Mouse (Mus musculus) forebrain, postnatal 0 days (tissue): ENCODE results near the gene Tmem161a. TPM values are rescaled to one million over a fixed set of nuclear protein-coding genes. Genes with fewer than 3 reads are reported as not detected.
A peak's percentile ranks its signal among the peaks of the same experiment; 100 is the strongest.

ENCODE experiments used
- ATAC-seq: fragments of 200-750 bp; cut with Nextera tagmentation; 2 replicates; pipeline ENCODE4 v1.8.0; 2017; ENCODE audit warnings: mild to moderate bottlenecking, moderate library complexity
- DNase-seq: peaks from one replicate; pipeline ENCODE4 v3.0.0-alpha.2; 2015
- H3K27ac ChIP-seq: fragments of 300-500 bp; sonication (generic); 2 replicates; pipeline ENCODE4 v1.5.1; 2014; ENCODE audit warnings: low read depth, mild to moderate bottlenecking, antibody characterized with exemption, low read length, moderate library complexity, mixed read lengths
- H3K27me3 ChIP-seq: fragments of 300-500 bp; sonication (generic); 2 replicates; pipeline ENCODE4 v1.6.1; 2014; ENCODE audit warnings: mild to moderate bottlenecking, low read length, mixed read lengths; ENCODE audit not compliant: insufficient read depth
- H3K36me3 ChIP-seq: fragments of 300-500 bp; sonication (generic); 2 replicates; pipeline ENCODE4 v1.6.1; 2014; ENCODE audit warnings: mild to moderate bottlenecking, moderate library complexity; ENCODE audit not compliant: insufficient read depth
- H3K4me1 ChIP-seq: fragments of 300-500 bp; sonication (generic); 2 replicates; pipeline ENCODE4 v1.6.1; 2014; ENCODE audit warnings: antibody characterized with exemption; ENCODE audit not compliant: insufficient read depth
- H3K4me2 ChIP-seq: fragments of 300-500 bp; sonication (generic); 2 replicates; pipeline ENCODE4 v1.6.1; 2014; ENCODE audit warnings: low read depth, mild to moderate bottlenecking, moderate library complexity
- H3K4me3 ChIP-seq: fragments of 300-500 bp; sonication (generic); 2 replicates; pipeline ENCODE4 v1.5.1; 2014; ENCODE audit warnings: low read depth, low read length, mixed read lengths
- H3K9ac ChIP-seq: fragments of 300-500 bp; sonication (generic); 2 replicates; pipeline ENCODE4 v1.6.1; 2014; ENCODE audit warnings: mild to moderate bottlenecking
- H3K9me3 ChIP-seq: fragments of 300-500 bp; sonication (generic); 2 replicates; pipeline ENCODE4 v1.6.1; 2016; ENCODE audit warnings: low read length
- CTCF ChIP-seq: sonication (generic); IDR thresholded peaks from 2 replicates; pipeline ENCODE4 v1.5.1; 2016; ENCODE audit warnings: antibody characterized with exemption, control low read depth, low read depth
- WGBS: fragments of 180-500 bp; shearing (Covaris S2); extraction: QIAGEN DNeasy Blood & Tissue Kit; methylation state at CpG from one replicate; pipeline ENCODE4 v1.1.7; 2014; 5-methylcytosine and 5-hydroxymethylcytosine counted together
- polyA plus RNA-seq: library from polyadenylated mRNA; unstranded; fragments of >200 nt; fragmentation: Nextera tagmentation; extraction: Ambion mirVana; gene quantifications from 2 replicates; pipeline ENCODE4 v1.2.1, GENCODE M21; 2015
- total RNA-seq: library from RNA; depleted of rRNA; stranded (reverse); fragments of >200 nt; gene quantifications from 2 replicates; pipeline ENCODE4 v1.2.3, GENCODE M21; 2014; rRNA removed

Gene Tmem161a
- total RNA-seq = 60.7 and 74.9 TPM in 2 replicates
- 43.3 and 52.7 TPM in 2 replicates for polyA plus RNA-seq

DNA sequence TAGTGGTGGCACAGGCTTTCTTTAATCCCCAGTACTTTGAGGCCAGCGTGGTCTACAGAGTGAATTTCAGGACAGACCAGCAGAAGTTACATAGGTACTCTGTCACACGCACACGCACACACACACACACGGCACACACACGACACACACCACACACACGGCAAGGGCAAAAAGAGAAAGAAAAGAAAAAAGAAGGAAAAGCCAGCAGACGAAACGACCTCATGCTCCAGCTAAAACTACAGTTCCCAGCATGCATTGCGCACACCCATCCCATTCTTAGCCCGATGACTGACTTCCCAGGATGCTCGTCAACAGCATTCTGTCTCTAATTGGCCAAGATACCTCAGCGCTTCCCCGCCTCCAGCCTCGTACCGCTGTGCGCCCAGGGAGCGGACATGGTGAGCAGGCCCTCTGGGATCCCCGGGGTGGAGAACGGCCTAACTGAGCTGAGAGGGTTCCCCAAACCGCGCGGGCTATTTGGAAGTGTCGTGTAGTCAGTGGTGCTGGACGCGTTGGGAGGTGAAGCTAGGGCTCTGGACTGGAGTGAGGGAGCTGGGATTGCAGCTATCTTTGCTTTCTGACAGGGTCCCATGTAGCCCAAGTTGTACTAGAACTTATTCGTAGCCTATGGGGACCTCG, at the start of gene Tmem161a:
Tmem161a (plus strand) TSS at position 314 of the 639 bp plus-strand sequence.
- Histone ChIP-seq H3K9ac (peak within 1 kb of the TSS; percentile 68), H3K36me3 (peaks cover 3% of the 10 kb centered on the region; the same call in 1 of the 2 replicates), H3K9me3 (no peaks in the 10 kb centered on the region), H3K27me3 (no peaks in the 10 kb centered on the region), H3K27ac (no peak within 1 kb of the TSS), H3K4me2 (peak within 1 kb of the TSS; percentile 57), H3K4me1 (0 out of 2 replicates have a peak, but pooled peaks cover 4% of the 10 kb centered on the region), H3K4me3 (peak within 1 kb of the TSS; percentile 64)
- DNase-seq (peak; percentile 95), ATAC-seq (peak; percentile 100)
- WGBS = 2% methylated on average over 26 of the region's 27 CpGs
- TF ChIP-seq CTCF = no peak

DNA sequence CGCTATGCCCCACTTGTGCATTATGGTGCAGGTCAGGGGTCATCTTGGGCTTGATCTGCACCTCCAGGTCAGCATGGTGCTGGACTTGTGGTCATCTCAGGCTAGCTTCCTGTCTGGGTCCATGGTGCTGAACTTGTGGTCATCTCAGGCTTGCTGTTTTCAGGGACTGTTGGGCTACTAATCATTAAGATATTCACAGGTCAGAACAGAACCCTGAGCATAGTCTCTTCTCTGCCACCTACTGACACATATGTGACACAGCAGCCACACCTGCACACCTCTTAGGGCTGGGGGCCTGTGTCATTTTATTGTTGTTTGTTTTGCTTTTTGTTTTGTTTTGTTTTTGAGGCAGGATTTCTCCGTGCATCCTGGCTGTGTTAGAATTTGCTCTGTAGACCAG, 49.3 kb upstream of the Tmem161a start:
- TF ChIP-seq CTCF = peak; percentile 53
- H3K9me3 ChIP-seq = no peaks in the 10 kb centered on the region
- peaks cover 2% of the 10 kb centered on the region; the same call in 1 of the 2 replicates for H3K4me1 ChIP-seq
- no peaks in the 10 kb centered on the region for H3K36me3 ChIP-seq
- no peak overlapping the region for H3K27ac ChIP-seq
- no peak overlapping the region for H3K4me3 ChIP-seq
- no peaks in the 10 kb centered on the region for H3K27me3 ChIP-seq
- DNase-seq (no peak), ATAC-seq (no peak)
- no peak overlapping the region for H3K9ac ChIP-seq
- WGBS = 54% methylated on average over 2 of the region's 2 CpGs
- H3K4me2 ChIP-seq = no peak overlapping the region

DNA sequence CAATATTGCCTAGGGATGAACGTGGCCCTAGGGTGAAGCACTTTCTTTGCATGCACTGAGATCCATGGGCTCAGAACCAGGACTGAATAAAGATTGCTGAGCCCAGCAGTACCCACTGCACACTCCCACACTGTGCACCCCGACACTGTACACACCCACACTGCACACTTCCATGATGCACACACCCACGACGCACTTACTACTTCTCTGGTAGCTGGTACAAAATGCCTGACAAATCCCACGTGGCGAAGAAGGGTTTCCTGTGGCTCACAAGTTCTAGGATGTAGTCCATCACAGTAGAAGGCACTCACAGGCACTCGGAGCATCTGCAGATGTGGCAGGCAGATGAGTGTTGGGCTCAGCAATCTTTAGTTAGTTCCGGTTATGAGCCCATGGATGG, 47.2 kb upstream of the Tmem161a start:
- ATAC-seq (no peak), DNase-seq (no peak)
- Histone ChIP-seq H3K4me1 (no peaks in the 10 kb centered on the region), H3K4me3 (no peak overlapping the region), H3K27me3 (no peaks in the 10 kb centered on the region), H3K36me3 (no peaks in the 10 kb centered on the region), H3K27ac (no peak overlapping the region), H3K9ac (no peak overlapping the region), H3K4me2 (no peak overlapping the region), H3K9me3 (no peaks in the 10 kb centered on the region)
- 69% methylated on average over 8 of the region's 8 CpGs for WGBS
- no peak for TF ChIP-seq CTCF

DNA sequence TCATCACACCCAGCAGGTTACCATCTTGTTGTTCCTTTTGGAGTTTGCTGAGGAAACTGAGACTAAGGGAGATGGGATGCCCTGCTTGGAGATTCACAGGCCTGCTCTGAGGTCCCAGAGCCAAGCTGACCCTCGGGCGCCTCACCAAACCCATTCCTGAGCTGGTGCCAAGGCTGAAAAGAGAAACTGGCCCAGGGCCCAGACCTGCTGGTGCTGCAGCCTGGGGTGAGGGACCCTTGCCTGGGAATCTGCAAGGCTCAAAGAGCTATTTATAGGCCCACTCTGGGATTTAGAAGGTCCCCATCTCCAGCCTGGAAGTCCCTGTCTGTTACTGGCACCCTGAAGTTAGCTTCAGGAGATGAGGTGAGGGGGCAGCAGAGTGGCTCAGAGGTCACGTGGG, 43.7 kb upstream of the Tmem161a start:
- Histone ChIP-seq H3K27ac (peak overlapping the region; percentile 72), H3K9me3 (no peaks in the 10 kb centered on the region), H3K27me3 (no peaks in the 10 kb centered on the region), H3K4me3 (no peak overlapping the region), H3K4me1 (peaks cover 3% of the 10 kb centered on the region; the same call in 1 of the 2 replicates), H3K36me3 (0 out of 2 replicates have a peak, but pooled peaks cover 5% of the 10 kb centered on the region), H3K9ac (no peak overlapping the region), H3K4me2 (no peak overlapping the region)
- DNase-seq = peak; percentile 76
- TF ChIP-seq CTCF = no peak
- 30% methylated on average over 3 of the region's 3 CpGs for WGBS
- 0 out of 2 replicates have a peak, but pooled peaks have one; percentile 1 for ATAC-seq

DNA sequence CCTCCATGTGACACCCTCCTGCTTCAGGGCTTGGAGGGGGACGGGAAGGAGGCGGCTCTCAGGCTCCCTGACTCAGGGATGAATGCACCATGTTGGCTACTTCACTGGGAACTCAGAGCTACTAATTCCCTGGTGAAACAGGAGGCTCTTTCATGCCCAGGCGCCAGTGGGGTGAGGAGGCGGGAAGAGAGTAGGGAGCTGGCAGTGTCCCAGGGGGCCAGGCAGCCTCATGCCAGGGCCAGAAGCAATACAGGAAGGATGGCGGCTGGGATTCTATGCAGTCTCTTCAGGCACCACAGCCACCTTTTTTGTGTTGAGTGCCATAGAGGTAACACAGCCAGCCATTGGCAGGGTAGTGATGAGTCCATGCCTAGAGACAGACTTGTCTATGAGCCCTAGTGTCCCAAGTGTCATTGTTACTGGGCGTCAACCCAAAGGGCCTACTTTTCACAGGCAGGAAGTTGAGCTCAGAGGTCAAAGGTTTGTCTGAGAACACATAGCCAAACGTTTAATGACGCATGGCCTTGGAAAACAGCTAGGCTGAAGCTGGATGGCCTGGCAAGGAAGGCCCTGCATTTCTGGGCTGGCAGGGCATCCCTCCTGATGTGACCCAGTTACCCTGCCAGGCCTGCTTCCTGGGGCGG, 42.7 kb upstream of the Tmem161a start:
- peak; percentile 78 for DNase-seq
- Histone ChIP-seq H3K36me3 (peaks cover 15% of the 10 kb centered on the region; the same call in 1 of the 2 replicates), H3K9me3 (no peaks in the 10 kb centered on the region), H3K27ac (peak overlapping the region; percentile 72), H3K4me3 (no peak overlapping the region), H3K27me3 (no peaks in the 10 kb centered on the region), H3K4me1 (peaks cover 3% of the 10 kb centered on the region; the same call in 1 of the 2 replicates), H3K9ac (no peak overlapping the region), H3K4me2 (no peak overlapping the region)
- peak; percentile 72 for ATAC-seq
- 40% methylated on average over 9 of the region's 9 CpGs for whole genome bisulfite sequencing
- TF ChIP-seq CTCF = no peak

DNA sequence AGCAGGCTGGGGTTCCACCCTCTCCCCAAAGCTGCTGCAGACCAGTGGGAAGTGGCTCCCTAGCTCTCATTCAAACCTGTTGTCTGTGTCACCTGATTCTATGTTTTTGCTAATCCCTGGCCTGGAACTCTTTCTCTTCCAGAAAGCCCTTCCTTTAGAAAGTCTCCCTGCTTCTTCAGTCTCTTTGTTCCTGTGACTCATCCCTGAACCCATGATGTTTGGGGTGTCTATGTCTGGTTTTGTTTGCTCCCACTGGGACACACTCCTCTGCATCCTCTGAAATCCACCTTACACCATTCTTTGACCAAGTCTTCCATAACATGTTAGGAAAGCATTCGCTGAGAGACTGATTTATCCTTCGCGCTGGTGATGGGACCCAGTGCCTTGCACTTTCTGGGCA, 42.1 kb upstream of the Tmem161a start:
- 82% methylated on average over 3 of the region's 3 CpGs for WGBS

More for the DNA sequence above, 42.1 kb upstream of the Tmem161a start:
- DNase-seq (no peak), ATAC-seq (no peak)
- no peak overlapping the region for H3K4me2 ChIP-seq
- peak overlapping the region; percentile 64 for H3K27ac ChIP-seq
- no peak overlapping the region for H3K9ac ChIP-seq
- no peak for TF ChIP-seq CTCF
- H3K4me1 ChIP-seq = peaks cover 3% of the 10 kb centered on the region; the same call in 1 of the 2 replicates
- H3K27me3 ChIP-seq = no peaks in the 10 kb centered on the region
- peaks cover 22% of the 10 kb centered on the region; the same call in 1 of the 2 replicates for H3K36me3 ChIP-seq
- H3K4me3 ChIP-seq = no peak overlapping the region
- H3K9me3 ChIP-seq = no peaks in the 10 kb centered on the region
